Mouse (Mus musculus): ENCODE measurements around the gene Smg9. TPM values are rescaled to one million over a fixed set of nuclear protein-coding genes. Genes with fewer than 3 reads are reported as not detected.
"Not testable (repeated sequence)": the region's sequence is repeated elsewhere in the genome, so short reads cannot be mapped to it uniquely, and the experiment has no call there.

The Smg9 gene
- total RNA-seq, 1 experiment from 2014 or later, result 15.6 TPM

DNA sequence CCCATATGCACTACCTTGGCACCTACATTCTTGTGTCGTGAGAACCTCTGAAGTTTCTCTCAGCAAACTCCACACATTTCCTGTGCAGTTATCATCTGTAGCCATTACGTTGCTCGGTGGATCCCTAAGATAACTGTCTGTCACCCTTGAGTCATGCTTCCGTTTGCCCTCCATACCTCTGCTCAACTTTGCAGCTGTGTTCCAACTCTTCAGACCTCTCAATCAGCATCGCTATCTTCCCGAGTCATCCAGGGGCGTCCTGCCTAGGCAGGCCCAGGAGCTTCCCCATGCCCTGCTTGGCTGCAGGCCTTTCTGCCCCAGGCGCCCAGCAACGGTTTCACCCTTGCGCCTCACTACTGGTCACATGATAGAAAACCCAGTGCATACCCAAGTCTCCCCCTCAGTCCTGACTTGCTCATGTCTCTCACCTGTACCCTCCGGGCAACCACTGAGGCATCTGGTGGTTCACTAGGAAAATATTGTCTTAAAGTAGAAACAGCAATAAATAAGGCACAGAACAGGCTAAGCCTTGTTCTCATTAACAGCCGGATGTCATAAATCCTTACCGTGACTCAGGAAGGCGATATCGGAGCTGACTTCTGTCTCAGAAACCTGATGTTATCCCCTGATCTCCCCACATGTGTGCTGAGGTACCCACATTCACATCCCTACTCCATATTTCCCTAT lies 4.8 kb upstream of the Smg9 start:
- ATAC-seq (replicated peaks in 1 of 2; ENCODE audit: insufficient read depth in 1 of 2, low FRiP score in 2 of 2, low TSS enrichment in 1 of 2, low read depth in 1 of 2, poor library complexity in 2 of 2, severe bottlenecking in 2 of 2), result peak; percentile 47 to 56

GRCm38 (mm10) chr7:24396832-24397231 lies 2.6 kb upstream of the Smg9 start:
- ATAC-seq (replicated peaks in 1 of 2; ENCODE audit: insufficient read depth in 1 of 2, low FRiP score in 2 of 2, low TSS enrichment in 1 of 2, low read depth in 1 of 2, poor library complexity in 2 of 2, severe bottlenecking in 2 of 2), result no peak

DNA sequence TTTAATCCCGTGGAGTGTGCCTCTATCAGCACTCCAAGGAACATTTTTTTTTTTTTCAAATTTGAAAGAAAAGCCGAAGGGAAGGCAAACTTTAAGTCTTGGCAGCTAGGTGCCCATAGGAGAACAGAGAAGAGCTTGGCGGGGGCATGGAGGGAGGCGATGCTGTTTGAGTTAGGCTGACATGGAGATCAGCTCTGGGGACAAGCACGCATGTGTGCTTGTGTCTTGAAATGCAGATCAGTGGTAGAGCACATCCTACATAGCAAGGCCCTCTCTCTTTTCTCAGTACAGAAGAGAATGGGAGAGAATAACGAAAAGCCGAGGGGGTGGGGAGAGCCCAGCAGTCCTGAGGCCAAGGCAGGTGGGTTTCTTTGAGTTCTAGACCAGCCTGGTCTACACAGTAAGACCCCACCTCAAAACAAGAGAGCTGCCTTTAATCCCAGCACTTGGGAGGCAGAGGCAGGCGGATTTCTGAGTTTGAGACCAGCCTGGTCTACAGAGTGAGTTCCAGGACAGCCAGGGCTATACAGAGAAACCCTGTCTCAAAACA lies 980 bp upstream of the Smg9 start:
- no peak for ATAC-seq (replicated peaks in 1 of 2; ENCODE audit: insufficient read depth in 1 of 2, low FRiP score in 2 of 2, low TSS enrichment in 1 of 2, low read depth in 1 of 2, poor library complexity in 2 of 2, severe bottlenecking in 2 of 2)

DNA sequence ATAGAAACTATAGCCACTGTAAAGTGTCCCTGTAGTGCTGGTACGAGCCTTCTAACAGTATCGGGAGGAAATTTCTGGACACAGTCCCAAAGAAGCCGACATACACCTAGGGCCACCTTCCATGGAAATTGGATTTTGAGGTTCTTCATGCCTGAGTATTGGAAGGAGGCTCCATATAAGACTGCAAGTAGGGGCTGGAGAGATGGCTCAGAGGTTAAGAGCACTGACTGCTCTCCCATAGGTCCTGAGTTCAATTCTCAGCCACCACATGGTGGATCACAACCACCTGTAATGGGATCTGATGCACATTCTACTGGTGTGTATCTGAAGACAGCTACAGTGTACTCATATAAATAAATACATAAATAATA lies 648 bp downstream of the Smg9 start:
- ATAC-seq (replicated peaks in 1 of 2; ENCODE audit: insufficient read depth in 1 of 2, low FRiP score in 2 of 2, low TSS enrichment in 1 of 2, low read depth in 1 of 2, poor library complexity in 2 of 2, severe bottlenecking in 2 of 2), result no peak

DNA sequence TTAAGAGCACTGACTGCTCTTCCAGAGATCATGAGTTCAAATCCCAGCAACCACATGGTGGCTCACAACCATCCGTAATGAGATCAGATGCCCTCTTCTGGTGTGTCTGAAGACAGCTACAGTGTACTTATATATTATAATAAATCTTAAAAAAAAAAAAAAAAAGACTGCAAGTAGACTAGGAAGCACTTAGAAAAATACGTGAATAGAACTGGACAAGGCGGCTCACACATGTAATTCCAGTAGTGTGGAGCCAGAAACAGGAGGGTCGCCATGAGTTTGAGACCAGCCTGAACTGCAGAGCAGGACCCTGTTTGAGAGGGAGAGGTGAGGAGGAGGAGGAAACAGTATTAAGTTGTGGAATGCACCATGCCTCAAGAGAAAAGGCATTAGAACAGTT lies 1.1 kb downstream of the Smg9 start:
- ATAC-seq (replicated peaks in 1 of 2; ENCODE audit: insufficient read depth in 1 of 2, low FRiP score in 2 of 2, low TSS enrichment in 1 of 2, low read depth in 1 of 2, poor library complexity in 2 of 2, severe bottlenecking in 2 of 2), result not testable (repeated sequence)

DNA sequence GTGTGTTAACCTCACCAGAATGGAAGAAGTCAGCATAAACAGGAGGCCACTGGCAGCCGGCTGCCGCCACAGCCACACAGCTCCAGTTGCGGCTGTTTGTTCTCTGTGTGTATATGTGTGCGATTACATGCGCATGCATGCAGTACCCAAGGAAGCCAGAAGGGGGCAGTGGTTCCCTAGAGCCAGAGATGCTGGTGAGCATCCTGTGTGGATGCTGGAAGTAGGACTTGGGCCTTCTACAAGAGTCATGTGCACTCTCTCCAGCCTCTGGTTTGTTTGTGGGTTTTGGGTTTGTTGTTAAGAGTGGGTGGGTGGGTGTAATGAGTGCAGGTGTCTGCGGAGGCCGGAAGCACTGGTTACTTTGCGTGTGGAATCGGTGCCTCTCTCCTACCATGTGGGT lies 3.4 kb downstream of the Smg9 start:
- no peak for ATAC-seq (replicated peaks in 1 of 2; ENCODE audit: insufficient read depth in 1 of 2, low FRiP score in 2 of 2, low TSS enrichment in 1 of 2, low read depth in 1 of 2, poor library complexity in 2 of 2, severe bottlenecking in 2 of 2)

DNA sequence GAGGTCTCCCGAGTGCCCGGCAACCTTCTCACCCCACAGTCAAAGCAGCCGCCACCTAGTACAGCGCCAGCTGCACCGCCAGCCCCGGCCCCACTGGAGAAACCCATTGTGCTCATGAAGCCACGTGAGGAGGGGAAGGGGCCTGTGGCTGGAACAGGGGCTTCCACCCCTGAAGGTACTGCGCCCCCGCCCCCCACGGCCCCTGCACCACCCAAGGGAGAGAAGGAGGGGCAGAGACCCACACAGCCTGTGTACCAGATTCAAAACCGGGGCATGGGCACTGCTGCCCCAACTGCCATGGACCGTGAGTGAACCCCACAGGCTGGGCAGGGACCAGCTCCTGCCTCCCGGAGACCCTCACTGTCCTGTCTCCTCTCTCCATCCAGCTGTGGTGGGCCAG lies 6.2 kb downstream of the Smg9 start:
- ATAC-seq (replicated peaks in 1 of 2; ENCODE audit: insufficient read depth in 1 of 2, low FRiP score in 2 of 2, low TSS enrichment in 1 of 2, low read depth in 1 of 2, poor library complexity in 2 of 2, severe bottlenecking in 2 of 2), result no peak

DNA sequence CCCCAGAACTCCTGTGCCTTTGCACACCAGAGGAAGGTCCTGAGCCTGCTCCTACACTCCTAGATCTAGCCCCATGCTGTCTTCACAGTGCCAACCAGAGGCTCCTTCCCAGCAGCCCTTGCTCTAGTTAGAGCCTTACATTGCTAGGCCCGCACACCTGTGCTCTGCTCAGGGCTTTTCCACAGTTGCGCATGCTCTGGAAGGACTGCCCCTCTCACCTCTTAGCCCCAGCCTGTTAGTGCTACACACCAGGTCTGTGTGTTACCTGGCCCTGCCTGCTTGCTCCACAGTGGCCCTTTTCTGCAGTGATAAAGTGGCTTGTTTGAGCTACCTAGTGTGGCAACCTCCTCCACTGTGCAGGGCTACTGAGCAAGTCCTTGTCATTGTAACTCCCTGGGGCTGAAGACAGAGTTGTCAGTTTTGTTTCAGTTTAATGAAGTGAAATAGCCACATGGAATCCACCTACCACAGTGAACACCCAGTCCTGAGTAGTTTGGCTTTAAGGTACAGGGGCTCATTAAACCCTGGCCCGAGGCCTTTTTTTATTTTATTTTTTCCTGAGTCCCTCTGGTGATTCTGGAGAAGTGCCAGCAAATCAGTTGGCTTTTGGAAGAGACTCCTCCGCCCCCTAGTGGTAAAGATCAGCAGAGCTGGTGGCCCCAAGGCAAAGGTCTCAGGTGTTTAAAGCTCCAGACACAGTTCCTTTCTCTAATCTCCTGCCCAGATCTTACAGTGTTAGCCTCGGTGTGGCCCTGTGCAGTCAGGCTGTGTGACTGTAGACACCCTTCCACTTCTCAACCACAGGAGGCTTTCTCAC lies 7.3 kb downstream of the Smg9 start:
- ATAC-seq (replicated peaks in 1 of 2; ENCODE audit: insufficient read depth in 1 of 2, low FRiP score in 2 of 2, low TSS enrichment in 1 of 2, low read depth in 1 of 2, poor library complexity in 2 of 2, severe bottlenecking in 2 of 2), result peak; percentile 52 to 66

- no peak for ATAC-seq (replicated peaks in 1 of 2; ENCODE audit: insufficient read depth in 1 of 2, low FRiP score in 2 of 2, low TSS enrichment in 1 of 2, low read depth in 1 of 2, poor library complexity in 2 of 2, severe bottlenecking in 2 of 2)
Observed at GRCm38 (mm10) chr7:24408186-24408585, 8.8 kb downstream of the Smg9 start.

DNA sequence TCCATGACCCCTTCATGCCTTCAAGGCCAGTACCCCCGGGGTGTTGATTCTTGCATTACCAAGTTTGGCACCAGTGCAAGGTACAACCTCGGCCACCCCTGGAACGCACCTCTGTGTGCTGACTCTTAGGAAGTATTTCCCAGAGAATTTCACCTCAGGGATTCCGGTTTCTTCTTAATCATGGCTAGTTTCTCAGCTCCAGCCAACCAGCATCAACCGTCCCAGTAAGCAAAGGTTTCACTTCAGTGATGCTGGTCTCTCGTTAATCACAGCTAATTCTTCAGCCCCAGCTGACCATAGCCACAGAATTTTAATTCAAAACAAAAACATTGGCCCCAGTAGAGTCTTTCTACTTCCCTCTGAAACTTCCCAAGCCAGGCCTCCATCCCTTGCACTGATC lies 10.7 kb downstream of the Smg9 start:
- ATAC-seq (replicated peaks in 1 of 2; ENCODE audit: insufficient read depth in 1 of 2, low FRiP score in 2 of 2, low TSS enrichment in 1 of 2, low read depth in 1 of 2, poor library complexity in 2 of 2, severe bottlenecking in 2 of 2), result no peak

DNA sequence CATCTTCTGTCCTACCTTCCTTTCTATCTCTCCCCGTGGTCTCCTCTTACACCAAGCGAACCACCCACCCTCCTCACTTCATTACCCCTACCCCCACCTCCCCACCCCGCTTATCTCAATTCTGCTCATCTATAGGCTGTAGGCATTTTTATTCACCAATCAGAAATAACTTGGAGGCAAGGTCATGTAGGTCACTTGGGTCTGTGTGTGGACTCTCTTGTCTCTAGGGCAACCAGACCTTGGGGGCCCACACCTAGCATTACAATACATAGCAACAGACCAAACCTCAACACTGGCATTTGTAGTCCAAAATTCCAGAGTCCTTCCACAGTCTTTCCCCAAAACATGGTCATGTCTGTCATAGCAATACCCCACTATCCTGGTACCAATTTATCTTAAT lies 11.4 kb downstream of the Smg9 start:
- no peak for ATAC-seq (replicated peaks in 1 of 2; ENCODE audit: insufficient read depth in 1 of 2, low FRiP score in 2 of 2, low TSS enrichment in 1 of 2, low read depth in 1 of 2, poor library complexity in 2 of 2, severe bottlenecking in 2 of 2)

- no peak for ATAC-seq (replicated peaks in 1 of 2; ENCODE audit: insufficient read depth in 1 of 2, low FRiP score in 2 of 2, low TSS enrichment in 1 of 2, low read depth in 1 of 2, poor library complexity in 2 of 2, severe bottlenecking in 2 of 2)
Observed at GRCm38 (mm10) chr7:24413630-24414029, 14.2 kb downstream of the Smg9 start.

DNA sequence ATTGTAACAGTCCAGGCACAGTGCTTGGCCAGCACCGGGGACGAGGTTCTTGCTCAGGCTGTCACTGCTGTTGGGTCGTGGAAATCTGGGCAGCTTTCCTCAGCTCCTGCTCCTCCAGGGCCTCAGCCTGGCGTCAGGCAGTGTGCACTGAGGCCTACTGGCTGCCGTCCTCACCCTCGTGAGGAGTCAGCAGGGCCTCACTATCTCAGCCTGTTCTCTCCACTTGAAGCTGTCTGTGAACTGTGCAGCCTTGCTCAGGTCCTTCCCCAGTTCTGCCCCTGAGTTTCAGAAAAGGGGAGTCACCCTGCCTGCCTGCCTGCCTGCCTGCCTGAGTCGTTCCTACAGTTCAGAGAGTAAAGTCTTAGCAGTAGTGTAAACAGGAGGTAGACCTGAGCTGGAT lies 15.8 kb downstream of the Smg9 start:
- ATAC-seq (replicated peaks in 1 of 2; ENCODE audit: insufficient read depth in 1 of 2, low FRiP score in 2 of 2, low TSS enrichment in 1 of 2, low read depth in 1 of 2, poor library complexity in 2 of 2, severe bottlenecking in 2 of 2), result no peak

DNA sequence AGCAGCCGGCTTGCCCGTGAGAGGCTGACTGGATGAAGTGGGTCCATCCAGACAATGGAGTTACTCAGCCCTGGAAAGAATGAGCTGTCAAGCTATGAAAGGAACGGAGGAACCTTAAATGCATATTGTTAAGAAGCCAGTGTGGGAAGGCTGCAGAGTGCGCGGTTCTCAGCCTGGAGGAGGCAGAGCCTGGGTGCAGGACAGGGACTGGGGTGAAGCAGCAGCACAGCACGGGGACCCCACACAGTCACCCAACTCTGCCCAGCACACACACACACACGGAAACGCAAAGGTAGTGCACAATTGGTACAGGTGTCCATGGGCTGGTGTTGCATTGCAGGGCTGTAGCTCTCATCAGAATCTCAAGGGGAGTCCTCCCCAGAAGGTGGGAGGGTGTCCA lies 20.2 kb downstream of the Smg9 start:
- ATAC-seq (replicated peaks in 1 of 2; ENCODE audit: insufficient read depth in 1 of 2, low FRiP score in 2 of 2, low TSS enrichment in 1 of 2, low read depth in 1 of 2, poor library complexity in 2 of 2, severe bottlenecking in 2 of 2), result no peak

- ATAC-seq (replicated peaks in 1 of 2; ENCODE audit: insufficient read depth in 1 of 2, low FRiP score in 2 of 2, low TSS enrichment in 1 of 2, low read depth in 1 of 2, poor library complexity in 2 of 2, severe bottlenecking in 2 of 2), result no peak
Observed at GRCm38 (mm10) chr7:24421648-24422047, 22.2 kb downstream of the Smg9 start.

GRCm38 (mm10) chr7:24422251-24422650 lies 22.8 kb downstream of the Smg9 start:
- ATAC-seq (replicated peaks in 1 of 2; ENCODE audit: insufficient read depth in 1 of 2, low FRiP score in 2 of 2, low TSS enrichment in 1 of 2, low read depth in 1 of 2, poor library complexity in 2 of 2, severe bottlenecking in 2 of 2), result no peak

- no peak for ATAC-seq (replicated peaks in 1 of 2; ENCODE audit: insufficient read depth in 1 of 2, low FRiP score in 2 of 2, low TSS enrichment in 1 of 2, low read depth in 1 of 2, poor library complexity in 2 of 2, severe bottlenecking in 2 of 2)
Observed at GRCm38 (mm10) chr7:24423107-24423763, 23.8 kb downstream of the Smg9 start.

Measured in hematopoietic stem cell, adult 5-6 weeks (primary cell).